8 mouse cellular contexts compared by ENCODE assay signal in genomic region chr2:142902905-142903895, GRCm38 (mm10). TPM values are rescaled to one million over a fixed set of nuclear protein-coding genes. Genes with fewer than 3 reads are reported as not detected.
DNase-seq lines count a peak whose midpoint lies in the region; ATAC-seq lines count a peak whose summit lies in the region.

No protein-coding gene starts in this region.

- WGBS in intestine, embryonic 14.5 days = 5% methylated on average over 34 of the region's 34 CpGs

- DNase-seq in adrenal gland, adult 18-20 months (ENCODE audit: low spot score in 2 of 2) = peak; percentile 94 to 95
- DNase-seq in embryo, embryonic 11 days = peak; percentile 95
- DNase-seq in gastrocnemius, postnatal 25 days = peak; percentile 94
- DNase-seq in intestine, embryonic 14.5 days (ENCODE audit: low spot score) = peak; percentile 91
- peak; percentile 93 to 94 for DNase-seq in left cerebral cortex, postnatal 14 days (ENCODE audit: low spot score in 2 of 2)
- peak; percentile 94 for DNase-seq in mesoderm, embryonic 11.5 days (ENCODE audit: low read depth, low spot score)
- peak; percentile 90 to 94 for DNase-seq in right cerebral cortex, postnatal 36 days (ENCODE audit: low spot score in 2 of 2)
- peak; percentile 92 for DNase-seq in yolk sac, embryonic 10.5 days (ENCODE audit: low spot score)

- peak overlapping the region; percentile 38 for H3K9ac ChIP-seq in intestine, embryonic 14.5 days (ENCODE audit: low read length)

- H3K9me3 ChIP-seq in intestine, embryonic 14.5 days (ENCODE audit: control insufficient read depth, low read length) = no peaks in the 10 kb centered on the region

- H3K4me2 ChIP-seq in intestine, embryonic 14.5 days (ENCODE audit: low read length) = peak overlapping the region; percentile 86

- H3K4me1 ChIP-seq in intestine, embryonic 14.5 days (replicated peaks; ENCODE audit: control insufficient read depth, insufficient read depth, low read length) = peaks cover 9% of the 10 kb centered on the region

- peak; percentile 90 for ATAC-seq in intestine, embryonic 14.5 days (replicated peaks; ENCODE audit: low FRiP score, low TSS enrichment, low read depth)

- no peaks in the 10 kb centered on the region for H3K27me3 ChIP-seq in intestine, embryonic 14.5 days (replicated peaks; ENCODE audit: control insufficient read depth, insufficient read depth, low read length)

- peak overlapping the region; percentile 46 for H3K4me3 ChIP-seq in intestine, embryonic 14.5 days (ENCODE audit: low read depth, low read length)

- H3K27ac ChIP-seq in intestine, embryonic 14.5 days (ENCODE audit: low read depth) = peak overlapping the region; percentile 40; the same call in 1 of the 2 replicates

- no peaks in the 10 kb centered on the region for H3K36me3 ChIP-seq in intestine, embryonic 14.5 days (ENCODE audit: control insufficient read depth, insufficient read depth, low read length)

- intact Hi-C loops in left cerebral cortex, postnatal 14 days (cut with DNase I) = loop anchor here (5.0 kb wide), 2 partner anchors 64 to 159 kb away; partner anchors contain the start of gene Snrpb2

RNA-seq across cellular contexts. Expression of gene Kif16b, which starts 1.9 kb away (rescaled TPM):
- total RNA-seq in adrenal gland, adult 18-20 months (2021) = 10 to 100 TPM; 20.9 to 23.9 TPM
- total RNA-seq in gastrocnemius, postnatal 25 days (2021) = 10 to 100 TPM; 24.1 to 32.0 TPM
- polyA plus RNA-seq in intestine, embryonic 14.5 days (2014; fragmentation: Nextera tagmentation; extraction: Ambion mirVana) = 12.3 and 12.7 TPM in 2 replicates
- total RNA-seq in left cerebral cortex, postnatal 14 days (2021) = 1 to 10 TPM; 8.7 to 9.7 TPM

Comparison
In these comparisons a context has a peak if more than half of its experiments do, and no peak if none do; other contexts are left out.
1. Peak in every context shown above with its lines: DNase-seq, ATAC-seq, H3K4me3 ChIP-seq and H3K27ac ChIP-seq.